Mouse (Mus musculus) brain, embryonic 14.5 days (tissue): ENCODE measurements around the gene Npcd.

Experiments
- CTCF ChIP-seq: fragments of 200-500 bp; IDR thresholded peaks from 2 replicates; pipeline ENCODE4 v1.5.1; 2012; ENCODE audit warnings: inconsistent platforms, mild to moderate bottlenecking, moderate library complexity, borderline replicate concordance; ENCODE audit not compliant: insufficient read depth, insufficient read length; ENCODE audit errors: extremely low read depth
- POLR2A ChIP-seq: fragments of 200-500 bp; IDR thresholded peaks from 2 replicates; pipeline ENCODE4 v1.6.1; 2012; ENCODE audit warnings: mild to moderate bottlenecking, inconsistent platforms, borderline replicate concordance; ENCODE audit not compliant: poor library complexity, insufficient read depth, insufficient read length, severe bottlenecking; ENCODE audit errors: extremely low read depth

DNA sequence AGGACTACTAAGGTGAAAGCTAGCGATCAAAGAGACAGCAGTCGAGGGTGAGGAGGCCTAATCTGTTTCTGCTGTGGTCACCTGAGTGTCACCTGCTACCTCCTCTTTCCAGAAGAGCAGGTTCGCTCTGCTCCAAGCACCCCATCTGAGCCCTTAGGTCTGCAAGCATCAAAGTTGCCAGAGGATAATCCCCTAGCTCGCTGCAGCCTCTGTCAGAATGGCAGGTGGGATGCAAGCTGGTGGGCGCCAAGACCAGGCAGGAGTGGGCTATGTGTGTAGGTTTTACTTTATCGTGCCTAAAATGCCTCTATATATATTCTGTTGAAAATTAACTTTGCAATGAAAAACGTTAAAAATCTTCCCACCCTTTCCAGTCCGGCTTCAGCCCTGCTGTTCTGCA lies 28.8 kb downstream of the Npcd start:
- TF ChIP-seq POLR2A: no peak
- no peak for TF ChIP-seq CTCF
